Mouse (Mus musculus) embryonic fibroblast, embryonic 13.5 days (primary cell): ENCODE measurements around the gene Numa1.

Source experiments
- CTCF ChIP-seq: IDR thresholded peaks from 2 replicates; pipeline ENCODE4 v1.5.1; 2011; ENCODE audit warnings: mild to moderate bottlenecking, control low read depth, low read length, moderate library complexity, borderline replicate concordance; ENCODE audit not compliant: insufficient read depth
- POLR2A ChIP-seq: IDR thresholded peaks from 2 replicates; pipeline ENCODE4 v1.6.1; 2011; ENCODE audit warnings: low read depth, mild to moderate bottlenecking, control low read depth, low read length, moderate library complexity

DNA sequence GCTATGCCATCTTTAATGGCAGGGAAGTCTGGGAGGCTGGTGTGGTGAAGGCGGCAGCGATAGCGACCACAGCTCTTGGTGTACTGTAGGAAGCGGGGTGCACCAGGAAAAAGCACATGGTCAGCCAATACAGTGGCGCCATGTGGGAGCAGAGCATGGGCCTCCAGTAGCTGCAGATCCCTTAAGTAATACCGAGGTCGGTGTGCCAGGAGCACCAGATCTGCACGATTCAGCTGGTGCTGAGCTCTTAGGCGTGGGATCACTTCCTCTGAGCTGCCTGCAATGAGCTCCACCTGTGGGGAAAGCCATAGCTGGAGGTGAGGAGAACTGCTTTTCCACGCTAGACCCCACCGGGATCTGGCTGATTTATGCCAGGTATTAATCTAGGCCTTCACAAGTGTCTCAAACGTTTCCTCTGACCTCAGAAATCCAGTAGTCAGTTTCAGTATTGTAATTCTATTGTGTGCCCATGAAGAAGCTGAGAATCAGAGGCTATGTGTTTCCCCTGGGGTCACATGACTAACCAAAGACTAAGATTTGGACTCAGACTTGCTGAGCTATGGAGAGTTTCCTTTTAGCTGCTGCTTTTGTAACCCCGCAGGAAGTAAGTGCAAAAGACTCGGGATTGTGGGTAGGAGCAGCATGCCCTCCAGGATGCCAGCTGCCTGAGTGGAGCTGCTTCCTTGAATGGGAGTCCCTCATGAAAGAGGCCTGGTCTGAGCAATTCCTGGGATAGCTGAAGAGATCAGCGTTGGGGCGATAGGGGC lies 33.4 kb upstream of the Numa1 start:
- no peak for TF ChIP-seq POLR2A
- TF ChIP-seq CTCF: no peak
